Mouse (Mus musculus) lung, postnatal 0 days (tissue): Measurements from ENCODE around the gene Lgmn. TPM values are rescaled to one million over a fixed set of nuclear protein-coding genes. Genes with fewer than 3 reads are reported as not detected.
A peak's percentile ranks its signal among the peaks of the same experiment; 100 is the strongest.

Experiments used
- ATAC-seq: fragments of 200-750 bp; cut with Nextera tagmentation; 2 replicates; pipeline ENCODE4 v1.8.0; 2017; ENCODE audit warnings: moderate library complexity
- DNase-seq: peaks from one replicate; pipeline ENCODE4 v3.0.0-alpha.2; 2016; ENCODE audit warnings: low spot score
- H3K27ac ChIP-seq: fragments of 300-500 bp; sonication (generic); 2 replicates; pipeline ENCODE4 v1.5.1; 2014; ENCODE audit warnings: antibody characterized with exemption, mild to moderate bottlenecking, low read length, mixed read lengths
- H3K27me3 ChIP-seq: fragments of 300-500 bp; sonication (generic); replicated peaks from 2 replicates; pipeline ENCODE4 v1.6.1; 2014; ENCODE audit warnings: low read length, mixed read lengths; ENCODE audit not compliant: insufficient read depth
- H3K36me3 ChIP-seq: fragments of 300-500 bp; sonication (generic); 2 replicates; pipeline ENCODE4 v1.6.1; 2014; ENCODE audit warnings: low read length, mixed read lengths; ENCODE audit not compliant: insufficient read depth
- H3K4me1 ChIP-seq: fragments of 300-500 bp; sonication (generic); 2 replicates; pipeline ENCODE4 v1.6.1; 2014; ENCODE audit warnings: antibody characterized with exemption, low read depth, low read length, mixed read lengths; ENCODE audit not compliant: insufficient read depth
- H3K4me2 ChIP-seq: fragments of 300-500 bp; sonication (generic); replicated peaks from 2 replicates; pipeline ENCODE4 v1.6.1; 2014; ENCODE audit warnings: low read depth, mild to moderate bottlenecking, low read length, moderate library complexity, mixed read lengths
- H3K4me3 ChIP-seq: fragments of 300-500 bp; sonication (generic); 2 replicates; pipeline ENCODE4 v1.5.1; 2014; ENCODE audit warnings: low read depth, low read length
- H3K9ac ChIP-seq: fragments of 300-500 bp; sonication (generic); replicated peaks from 2 replicates; pipeline ENCODE4 v1.6.1; 2014; ENCODE audit warnings: low read depth, mild to moderate bottlenecking
- H3K9me3 ChIP-seq: fragments of 300-500 bp; sonication (generic); 2 replicates; pipeline ENCODE4 v1.6.1; 2016; ENCODE audit warnings: low read length, mixed read lengths
- CTCF ChIP-seq: IDR thresholded peaks from 2 replicates; pipeline ENCODE4 v1.5.1; 2016; ENCODE audit warnings: antibody characterized with exemption, mild to moderate bottlenecking
- EP300 ChIP-seq: IDR thresholded peaks from 2 replicates; pipeline ENCODE4 v1.6.1; 2016; ENCODE audit warnings: antibody characterized with exemption, mild to moderate bottlenecking, control low read depth
- WGBS: fragments of 180-500 bp; shearing (Covaris S2); extraction: QIAGEN DNeasy Blood & Tissue Kit; methylation state at CpG from one replicate; pipeline ENCODE4 v1.1.7; 2014; 5-methylcytosine and 5-hydroxymethylcytosine counted together
- polyA plus RNA-seq: library from polyadenylated mRNA; unstranded; fragments of >200 nt; fragmentation: Nextera tagmentation; extraction: Ambion mirVana; gene quantifications from 2 replicates; pipeline ENCODE4 v1.2.1, GENCODE M21; 2015

Lgmn gene
- polyA plus RNA-seq, 1 experiment from 2014 or later: 198 TPM

DNA sequence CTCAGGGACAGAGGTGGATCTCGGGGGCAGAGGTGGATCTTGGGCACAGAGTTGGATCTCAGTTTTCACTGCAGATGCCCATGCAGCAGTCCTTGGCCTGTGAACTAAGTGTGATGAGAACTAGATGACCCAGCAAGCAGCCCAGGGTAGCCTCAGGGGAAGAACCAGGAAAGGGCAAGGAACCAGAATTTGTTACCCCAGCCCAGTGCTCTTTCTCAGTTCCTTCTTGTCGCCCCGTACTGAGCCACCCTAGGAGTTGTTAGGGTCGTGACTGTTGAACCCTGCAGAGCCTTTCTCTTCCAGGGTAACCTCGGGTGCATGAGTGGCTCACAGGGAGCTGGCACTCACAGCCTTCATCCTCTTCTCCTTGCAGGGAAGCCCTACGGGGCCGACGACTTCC, 57.4 kb downstream of the Lgmn start:
- no peaks in the 10 kb centered on the region for H3K27me3 ChIP-seq
- no peaks in the 10 kb centered on the region for H3K9me3 ChIP-seq
- H3K4me1 ChIP-seq: no peaks in the 10 kb centered on the region
- DNase-seq (no peak), ATAC-seq (no peak)
- H3K36me3 ChIP-seq: peaks cover 31% of the 10 kb centered on the region; the same call in 1 of the 2 replicates
- no peak overlapping the region for H3K4me2 ChIP-seq
- no peak overlapping the region for H3K9ac ChIP-seq
- 82% methylated on average over 8 of the region's 8 CpGs for WGBS
- no peak for TF ChIP-seq CTCF
- TF ChIP-seq EP300: no peak
- H3K27ac ChIP-seq: no peak overlapping the region
- no peak overlapping the region for H3K4me3 ChIP-seq

GRCm38 (mm10) chr12:102372322-102372721, 67.3 kb downstream of the Lgmn start:
- Histone ChIP-seq H3K36me3 (peaks cover 41% of the 10 kb centered on the region; the same call in 1 of the 2 replicates), H3K4me1 (no peaks in the 10 kb centered on the region), H3K27ac (no peak overlapping the region), H3K4me3 (no peak overlapping the region), H3K9me3 (no peaks in the 10 kb centered on the region), H3K4me2 (no peak overlapping the region), H3K9ac (no peak overlapping the region), H3K27me3 (no peaks in the 10 kb centered on the region)
- ATAC-seq (no peak), DNase-seq (no peak)
- 75% methylated on average over 3 of the region's 3 CpGs for WGBS
- TF ChIP-seq EP300: no peak
- TF ChIP-seq CTCF: no peak

DNA sequence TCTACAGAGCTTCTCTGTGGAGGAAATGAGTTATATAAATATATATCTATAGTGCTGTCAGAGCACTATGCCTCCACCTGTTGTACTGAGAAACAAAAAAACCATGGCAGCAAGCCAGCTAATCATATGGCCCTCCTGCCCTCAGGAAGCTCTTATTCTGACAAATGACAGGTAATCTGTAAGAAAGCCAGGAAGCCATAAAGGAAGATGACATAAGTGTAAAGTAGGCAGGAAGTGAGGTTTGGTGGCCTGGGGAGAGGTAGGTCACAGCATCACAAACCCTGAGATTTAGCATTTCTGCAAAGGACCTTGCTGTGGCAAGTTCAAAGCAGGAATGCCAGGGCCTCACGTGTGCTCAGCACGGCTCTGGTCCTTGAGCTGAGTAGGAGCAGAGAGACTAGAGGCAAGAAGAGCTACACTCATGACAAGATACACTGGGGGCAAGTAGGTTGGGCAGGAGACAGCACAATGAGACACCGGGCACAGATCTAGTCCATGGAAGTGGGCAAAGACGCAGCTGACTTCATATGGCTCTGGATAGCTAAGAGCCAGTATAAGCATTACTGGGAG, 68.6 kb downstream of the Lgmn start:
- Histone ChIP-seq H3K27ac (no peak overlapping the region), H3K9ac (no peak overlapping the region), H3K27me3 (no peaks in the 10 kb centered on the region), H3K4me2 (no peak overlapping the region), H3K4me1 (no peaks in the 10 kb centered on the region), H3K36me3 (peaks cover 37% of the 10 kb centered on the region; the same call in 1 of the 2 replicates), H3K9me3 (no peaks in the 10 kb centered on the region), H3K4me3 (no peak overlapping the region)
- 67% methylated on average over 4 of the region's 4 CpGs for WGBS
- TF ChIP-seq EP300 (no peak), CTCF (no peak)
- ATAC-seq (no peak), DNase-seq (no peak)

DNA sequence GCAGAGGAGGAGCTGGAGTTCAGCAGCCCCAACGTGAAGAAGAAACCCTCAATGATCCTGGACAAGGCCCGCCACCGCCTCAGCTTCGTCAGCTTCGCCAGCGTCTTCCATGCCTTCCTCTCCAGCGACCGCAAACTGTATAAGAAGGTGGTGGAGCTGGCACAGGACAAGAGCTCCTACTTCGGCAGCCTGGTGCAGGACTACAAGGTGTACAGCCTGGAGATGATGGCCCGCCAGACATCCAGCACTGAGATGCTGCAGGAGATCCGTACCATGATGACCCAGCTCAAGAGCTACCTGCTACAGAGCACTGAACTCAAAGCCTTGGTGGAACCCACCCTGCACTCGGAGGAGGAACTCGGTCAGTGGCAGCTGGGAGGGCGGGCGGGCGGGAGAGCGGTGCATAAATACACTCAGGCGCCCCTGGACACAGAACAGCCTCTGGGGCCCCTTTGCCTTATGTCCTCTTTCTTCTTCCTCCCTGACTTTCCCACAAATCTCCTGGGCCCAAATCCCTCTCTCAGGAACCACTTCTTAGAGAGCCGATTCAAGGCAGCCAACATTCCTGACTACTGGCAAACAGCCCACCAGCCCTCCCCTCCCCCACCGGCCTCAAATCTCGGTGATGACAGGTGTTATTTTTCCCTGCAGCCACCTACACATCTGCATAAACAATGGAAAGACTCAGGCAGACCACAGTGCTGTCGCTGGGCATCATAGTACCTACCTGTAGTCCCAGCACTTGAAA, 70.0 kb downstream of the Lgmn start:
- no peaks in the 10 kb centered on the region for H3K27me3 ChIP-seq
- peaks cover 32% of the 10 kb centered on the region; the same call in 1 of the 2 replicates for H3K36me3 ChIP-seq
- no peak overlapping the region for H3K9ac ChIP-seq
- TF ChIP-seq CTCF (no peak), EP300 (no peak)
- DNase-seq: no peak
- ATAC-seq: no peak
- H3K4me1 ChIP-seq: no peaks in the 10 kb centered on the region
- no peak overlapping the region for H3K4me2 ChIP-seq
- H3K27ac ChIP-seq: no peak overlapping the region
- H3K4me3 ChIP-seq: no peak overlapping the region
- 70% methylated on average over 22 of the region's 22 CpGs for WGBS
- no peaks in the 10 kb centered on the region for H3K9me3 ChIP-seq

GRCm38 (mm10) chr12:102368556-102368955, 71.1 kb downstream of the Lgmn start:
- no peaks in the 10 kb centered on the region for H3K9me3 ChIP-seq
- H3K9ac ChIP-seq: no peak overlapping the region
- peaks cover 24% of the 10 kb centered on the region; the same call in 1 of the 2 replicates for H3K36me3 ChIP-seq
- ATAC-seq: no peak
- 0 out of 2 replicates have a peak overlapping the region, but pooled peaks have one; percentile 20 for H3K27ac ChIP-seq
- no peak for DNase-seq
- H3K27me3 ChIP-seq: no peaks in the 10 kb centered on the region
- H3K4me3 ChIP-seq: no peak overlapping the region
- 81% methylated on average over 14 of the region's 14 CpGs for WGBS
- no peaks in the 10 kb centered on the region for H3K4me1 ChIP-seq
- no peak overlapping the region for H3K4me2 ChIP-seq
- TF ChIP-seq EP300 (no peak), CTCF (no peak)

DNA sequence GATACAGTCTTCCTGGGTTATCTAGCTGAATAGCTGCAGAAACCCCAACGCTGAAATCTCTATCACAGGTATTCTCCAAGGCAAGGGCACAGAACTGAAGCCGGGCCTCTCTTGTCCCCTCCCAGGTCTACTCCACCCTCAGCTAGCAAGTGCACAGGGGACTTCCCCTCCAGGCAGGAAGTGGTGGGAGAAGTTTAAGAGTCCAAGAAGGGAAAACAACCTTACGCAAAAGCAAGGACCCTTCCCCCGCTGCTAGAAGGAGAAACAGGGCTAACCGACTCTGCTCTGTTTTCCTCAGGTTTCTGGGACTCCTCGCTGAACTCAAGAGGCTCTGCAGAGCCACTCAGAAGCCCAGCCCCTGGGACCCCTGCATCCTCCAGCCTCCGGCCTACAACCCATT, 71.5 kb downstream of the Lgmn start:
- Histone ChIP-seq H3K9me3 (no peaks in the 10 kb centered on the region), H3K4me2 (no peak overlapping the region), H3K4me3 (no peak overlapping the region), H3K4me1 (no peaks in the 10 kb centered on the region), H3K9ac (no peak overlapping the region), H3K27me3 (no peaks in the 10 kb centered on the region), H3K27ac (0 out of 2 replicates have a peak overlapping the region, but pooled peaks have one; percentile 20), H3K36me3 (peaks cover 23% of the 10 kb centered on the region; the same call in 1 of the 2 replicates)
- TF ChIP-seq CTCF (no peak), EP300 (no peak)
- 57% methylated on average over 7 of the region's 7 CpGs for WGBS
- ATAC-seq: peak; percentile 59; the same call in 1 of the 2 replicates
- DNase-seq: peak; percentile 55
